Mouse (Mus musculus): ENCODE data around the gene Mocs3.

The Mocs3 gene

GRCm38 (mm10) chr2:168230026-168230728, at the start of gene Mocs3, which contains the start of the genes Gm20716 and Dpm1:
TSS of gene Mocs3 (plus strand) at chr2:168230622.
TSS of gene Gm20716 (minus strand) at chr2:168230364.
TSS of gene Dpm1 (minus strand) at chr2:168230591.
- DNase-seq: peak; percentile 81

- no peak for DNase-seq
Measured at GRCm38 (mm10) chr2:168191856-168192255, 38.6 kb upstream of the Mocs3 start.

GRCm38 (mm10) chr2:168193685-168194084, 36.7 kb upstream of the Mocs3 start:
- no peak for DNase-seq

GRCm38 (mm10) chr2:168195721-168196120, 34.7 kb upstream of the Mocs3 start:
- DNase-seq: no peak

GRCm38 (mm10) chr2:168198421-168198820, 32.0 kb upstream of the Mocs3 start:
- no peak for DNase-seq

- no peak for DNase-seq
Measured at GRCm38 (mm10) chr2:168199476-168199875, 30.9 kb upstream of the Mocs3 start.

- DNase-seq: no peak
Measured at GRCm38 (mm10) chr2:168200014-168200691, 30.3 kb upstream of the Mocs3 start.

- DNase-seq: no peak
Measured at GRCm38 (mm10) chr2:168204476-168204999, 25.9 kb upstream of the Mocs3 start.

- peak; percentile 93 for DNase-seq
Measured at GRCm38 (mm10) chr2:168205265-168205664, 25.2 kb upstream of the Mocs3 start.

- DNase-seq: peak; percentile 58
Measured at GRCm38 (mm10) chr2:168205681-168206631, 24.5 kb upstream of the Mocs3 start.

GRCm38 (mm10) chr2:168206725-168207644, 23.4 kb upstream of the Mocs3 start, which contains the start of gene Adnp:
TSS of gene Adnp (minus strand) at chr2:168207112.
- peak; percentile 98 for DNase-seq

- DNase-seq: peak; percentile 24
Measured at GRCm38 (mm10) chr2:168207883-168208282, 22.5 kb upstream of the Mocs3 start.

GRCm38 (mm10) chr2:168213788-168214397, 16.5 kb upstream of the Mocs3 start:
- no peak for DNase-seq

- no peak for DNase-seq
Measured at GRCm38 (mm10) chr2:168223326-168223725, 7.1 kb upstream of the Mocs3 start.

GRCm38 (mm10) chr2:168229116-168230025, 1.1 kb upstream of the Mocs3 start:
- no peak for DNase-seq

GRCm38 (mm10) chr2:168230773-168231470, 500 bp downstream of the Mocs3 start:
- DNase-seq: no peak

- peak; percentile 40 for DNase-seq
Measured at GRCm38 (mm10) chr2:168231471-168231829, 1.0 kb downstream of the Mocs3 start.

- no peak for DNase-seq
Measured at GRCm38 (mm10) chr2:168233286-168233685, 2.9 kb downstream of the Mocs3 start.

GRCm38 (mm10) chr2:168238335-168238734, 7.9 kb downstream of the Mocs3 start:
- no peak for DNase-seq
